Mouse (Mus musculus) erythroblast, embryonic 14.5 days (primary cell): ENCODE data around the gene Strbp.

ENCODE experiments used
- GATA1 ChIP-seq: IDR thresholded peaks from 2 replicates; pipeline ENCODE4 v1.6.1; 2012; ENCODE audit warnings: low read length, inconsistent platforms, mixed read lengths
- TAL1 ChIP-seq: IDR thresholded peaks from 3 replicates; pipeline ENCODE4 v1.6.1; 2012; ENCODE audit warnings: low read length, inconsistent platforms, mixed read lengths

- TF ChIP-seq TAL1 (no peak), GATA1 (no peak)
Observed at GRCm38 (mm10) chr2:37713100-37713499, 9.4 kb upstream of the Strbp start.
